Mouse (Mus musculus) cerebral cortex, adult 2 months (tissue): ENCODE measurements around the gene Atg5.

Experiments
- WGBS: fragments of 180-500 bp; shearing (Covaris S2); methylation state at CpG from one replicate; pipeline ENCODE4 v1.1.7; 2018; 5-methylcytosine and 5-hydroxymethylcytosine counted together

Atg5 gene

GRCm38 (mm10) chr10:44391509-44392290, 123.5 kb downstream of the Atg5 start:
- WGBS = 75% methylated on average over 12 of the region's 12 CpGs

- WGBS = 90% methylated on average over 8 of the region's 8 CpGs
Observed at GRCm38 (mm10) chr10:44392855-44393254, 124.7 kb downstream of the Atg5 start.

- 86% methylated on average over 3 of the region's 3 CpGs for WGBS
Observed at GRCm38 (mm10) chr10:44400119-44400518, 132.0 kb downstream of the Atg5 start.

GRCm38 (mm10) chr10:44400602-44401001, 132.4 kb downstream of the Atg5 start:
- 88% methylated on average over 13 of the region's 13 CpGs for WGBS

- 27% methylated on average over 10 of the region's 10 CpGs for WGBS
Observed at GRCm38 (mm10) chr10:44401600-44401999, 133.4 kb downstream of the Atg5 start.

- 78% methylated on average over 7 of the region's 7 CpGs for WGBS
Observed at GRCm38 (mm10) chr10:44403415-44403814, 135.3 kb downstream of the Atg5 start.

- 89% methylated on average over 10 of the region's 10 CpGs for whole genome bisulfite sequencing
Observed at GRCm38 (mm10) chr10:44409054-44409453, 140.9 kb downstream of the Atg5 start.

- WGBS = 89% methylated on average over 11 of the region's 11 CpGs
Observed at GRCm38 (mm10) chr10:44409958-44410357, 141.8 kb downstream of the Atg5 start.
